Mouse (Mus musculus) liver, embryonic 14.5 days (tissue): Measurements from ENCODE around the gene Nr1i3.

Experiments
- CTCF ChIP-seq: IDR thresholded peaks from 2 replicates; pipeline ENCODE4 v1.5.1; 2016; ENCODE audit warnings: antibody characterized with exemption, low read depth, control low read depth
- EP300 ChIP-seq: IDR thresholded peaks from 2 replicates; pipeline ENCODE4 v1.6.1; 2016; ENCODE audit warnings: antibody characterized with exemption, low read depth

DNA sequence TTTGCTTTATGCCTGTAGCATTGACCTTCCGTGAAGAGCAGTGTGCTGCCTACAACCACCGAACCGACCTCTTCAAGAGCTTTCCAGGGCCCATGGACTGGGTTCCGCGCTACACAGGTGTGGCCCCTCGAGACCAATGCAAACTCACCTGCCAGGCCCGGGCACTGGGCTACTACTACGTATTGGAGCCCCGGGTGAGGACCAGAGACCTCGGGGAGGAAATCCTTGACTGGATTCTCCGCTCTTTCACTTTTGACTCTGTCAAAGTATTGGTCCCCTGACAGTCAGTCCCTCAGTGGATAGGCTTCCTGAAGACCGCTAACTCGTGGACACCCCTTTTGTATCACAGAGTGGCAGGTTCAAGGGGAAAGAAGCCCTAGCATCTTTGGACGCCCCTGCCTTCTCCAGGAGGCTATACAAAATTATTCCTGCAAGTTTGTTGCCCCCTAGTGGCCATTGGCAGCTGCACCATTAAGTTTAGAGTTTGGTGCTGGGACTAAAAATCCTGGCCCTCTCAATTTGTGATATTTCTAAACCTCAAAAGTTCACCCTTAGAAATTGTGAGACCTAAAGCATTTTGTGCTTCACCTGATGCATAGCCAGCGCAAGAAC, 43.3 kb downstream of the Nr1i3 start:
- TF ChIP-seq CTCF (peak; percentile 85), EP300 (no peak)
